Mouse (Mus musculus) mouse embryonic stem cell (cell line): Measurements from ENCODE around the gene Cpne5.

Source experiments
- in situ Hi-C, 2 experiments: fragments of 300-500 bp; cut with MboI; formaldehyde crosslinking; loops; 1 replicate in 1 of 2; 3 replicates in 1 of 2; pipeline ENCODE4 v1.14.3; 2019 to 2020; ENCODE audit warnings: low sequenced_read_pairs in 2 of 2, low pct_unique_long_range_greater_than_20kb in 1 of 2, mixed read lengths in 1 of 2; ENCODE audit not compliant: unreplicated experiment in 1 of 2

Gene Cpne5

GRCm38 (mm10) chr17:29181751-29182150 lies 56.2 kb downstream of the Cpne5 start:
- in situ Hi-C loops = no loop called here

GRCm38 (mm10) chr17:29180406-29181127 lies 57.4 kb downstream of the Cpne5 start:
- in situ Hi-C loops = no loop called here

- in situ Hi-C loops = loop anchor here (5.0 to 10.0 kb wide), 5 partner anchors 62 to 335 kb away; no protein-coding TSS in a partner anchor
Measured at GRCm38 (mm10) chr17:29179917-29180316, 58.0 kb downstream of the Cpne5 start.

GRCm38 (mm10) chr17:29178503-29179059 lies 59.4 kb downstream of the Cpne5 start:
- in situ Hi-C loops = loop anchor here (5.0 to 10.0 kb wide), 5 partner anchors 64 to 336 kb away; no protein-coding TSS in a partner anchor

GRCm38 (mm10) chr17:29176391-29177267 lies 61.3 kb downstream of the Cpne5 start:
- in situ Hi-C loops = loop anchor here (5.0 to 10.0 kb wide), 5 partner anchors 66 to 338 kb away; no protein-coding TSS in a partner anchor

- in situ Hi-C loops = loop anchor here (5.0 to 10.0 kb wide), 5 partner anchors 67 to 339 kb away; no protein-coding TSS in a partner anchor
Measured at GRCm38 (mm10) chr17:29175693-29176092, 62.3 kb downstream of the Cpne5 start.

- in situ Hi-C loops = loop anchor here (5.0 to 10.0 kb wide), 2 partner anchors 121 to 342 kb away; no protein-coding TSS in a partner anchor
Measured at GRCm38 (mm10) chr17:29173165-29173564, 64.8 kb downstream of the Cpne5 start.

- in situ Hi-C loops = loop anchor here (5.0 to 10.0 kb wide), 2 partner anchors 120 to 343 kb away; no protein-coding TSS in a partner anchor
Measured at GRCm38 (mm10) chr17:29172062-29172461, 65.9 kb downstream of the Cpne5 start.

- in situ Hi-C loops = loop anchor here (5.0 to 10.0 kb wide), 2 partner anchors 119 to 344 kb away; no protein-coding TSS in a partner anchor
Measured at GRCm38 (mm10) chr17:29171001-29171772, 66.8 kb downstream of the Cpne5 start.

- in situ Hi-C loops = loop anchor here (5.0 to 10.0 kb wide), 2 partner anchors 118 to 344 kb away; no protein-coding TSS in a partner anchor
Measured at GRCm38 (mm10) chr17:29170431-29171000, 67.5 kb downstream of the Cpne5 start.

GRCm38 (mm10) chr17:29168996-29169601 lies 68.9 kb downstream of the Cpne5 start:
- in situ Hi-C loops = no loop called here

GRCm38 (mm10) chr17:29168438-29168837 lies 69.5 kb downstream of the Cpne5 start:
- in situ Hi-C loops = no loop called here

- in situ Hi-C loops = no loop called here
Measured at GRCm38 (mm10) chr17:29167371-29167770, 70.6 kb downstream of the Cpne5 start.

- in situ Hi-C loops = no loop called here
Measured at GRCm38 (mm10) chr17:29165967-29166578, 71.9 kb downstream of the Cpne5 start.

GRCm38 (mm10) chr17:29165452-29165851 lies 72.5 kb downstream of the Cpne5 start:
- in situ Hi-C loops = no loop called here

GRCm38 (mm10) chr17:29164469-29165111 lies 73.4 kb downstream of the Cpne5 start:
- in situ Hi-C loops = no loop called here
